Mouse (Mus musculus) frontal cortex, adult (tissue): ENCODE measurements around the gene Efcab9.

Experiments used
- ATAC-seq: cut with Nextera tagmentation; 2 replicates; pipeline ENCODE4 v1.9.2; 2017; ENCODE audit warnings: mild to moderate bottlenecking, moderate library complexity, mixed read lengths; ENCODE audit not compliant: low TSS enrichment

Gene Efcab9

DNA sequence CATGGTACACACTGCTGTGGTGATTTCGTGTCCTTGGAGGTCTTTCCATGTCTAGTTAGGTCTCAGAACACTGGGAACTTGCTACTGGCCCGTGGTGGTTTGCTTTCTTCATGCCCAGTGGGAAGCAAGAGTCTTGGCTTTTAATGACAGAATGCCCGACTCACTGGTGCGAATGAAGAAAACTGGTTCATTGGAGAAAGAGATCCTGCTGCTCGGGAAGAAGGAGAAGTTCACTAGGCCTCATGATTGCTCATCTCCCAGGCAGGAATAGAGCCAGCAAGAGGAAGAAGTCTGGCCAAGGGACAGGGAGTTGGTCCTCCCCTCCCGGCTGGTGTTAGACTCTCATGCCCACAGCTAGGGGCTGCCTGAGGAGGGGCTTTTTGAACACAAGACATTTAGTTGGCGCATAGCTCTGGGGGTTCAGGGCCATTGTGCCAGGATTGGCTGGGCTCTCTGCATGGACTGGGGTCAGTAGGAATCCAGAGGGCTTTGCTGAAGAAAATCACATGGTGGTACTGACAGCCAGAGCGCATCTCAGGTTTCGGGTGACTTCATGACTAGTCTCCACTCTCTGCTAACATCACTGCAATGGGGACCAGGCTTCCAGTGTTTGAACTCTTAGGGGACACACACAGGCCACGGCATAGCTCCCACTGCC lies 24.6 kb upstream of the Efcab9 start:
- ATAC-seq: no peak

DNA sequence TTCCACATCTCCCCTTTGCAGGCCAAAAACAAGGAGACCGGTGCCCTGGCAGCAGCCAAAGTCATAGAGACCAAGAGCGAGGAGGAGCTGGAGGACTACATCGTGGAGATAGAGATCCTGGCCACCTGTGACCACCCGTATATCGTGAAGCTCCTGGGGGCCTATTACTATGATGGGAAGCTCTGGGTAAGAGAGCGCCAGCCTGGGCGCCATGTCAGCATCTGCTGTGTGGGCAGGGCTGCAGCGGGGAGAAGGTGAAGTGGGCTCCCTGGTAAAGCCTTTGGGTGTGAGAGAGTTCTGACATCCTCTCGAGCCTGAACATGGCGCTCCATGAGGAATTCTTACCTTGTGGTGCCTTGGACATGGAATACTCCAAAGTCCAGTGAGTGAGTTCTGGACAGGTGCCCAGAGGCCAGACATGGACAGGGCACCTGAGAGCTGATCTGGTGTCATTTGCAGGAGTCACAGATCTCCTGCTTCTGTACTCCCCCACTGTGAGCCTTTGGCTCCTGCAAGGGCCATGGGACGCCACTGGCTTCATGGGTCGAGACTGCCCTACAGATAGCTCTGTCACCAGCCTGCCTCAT lies 23.3 kb upstream of the Efcab9 start:
- no peak for ATAC-seq

DNA sequence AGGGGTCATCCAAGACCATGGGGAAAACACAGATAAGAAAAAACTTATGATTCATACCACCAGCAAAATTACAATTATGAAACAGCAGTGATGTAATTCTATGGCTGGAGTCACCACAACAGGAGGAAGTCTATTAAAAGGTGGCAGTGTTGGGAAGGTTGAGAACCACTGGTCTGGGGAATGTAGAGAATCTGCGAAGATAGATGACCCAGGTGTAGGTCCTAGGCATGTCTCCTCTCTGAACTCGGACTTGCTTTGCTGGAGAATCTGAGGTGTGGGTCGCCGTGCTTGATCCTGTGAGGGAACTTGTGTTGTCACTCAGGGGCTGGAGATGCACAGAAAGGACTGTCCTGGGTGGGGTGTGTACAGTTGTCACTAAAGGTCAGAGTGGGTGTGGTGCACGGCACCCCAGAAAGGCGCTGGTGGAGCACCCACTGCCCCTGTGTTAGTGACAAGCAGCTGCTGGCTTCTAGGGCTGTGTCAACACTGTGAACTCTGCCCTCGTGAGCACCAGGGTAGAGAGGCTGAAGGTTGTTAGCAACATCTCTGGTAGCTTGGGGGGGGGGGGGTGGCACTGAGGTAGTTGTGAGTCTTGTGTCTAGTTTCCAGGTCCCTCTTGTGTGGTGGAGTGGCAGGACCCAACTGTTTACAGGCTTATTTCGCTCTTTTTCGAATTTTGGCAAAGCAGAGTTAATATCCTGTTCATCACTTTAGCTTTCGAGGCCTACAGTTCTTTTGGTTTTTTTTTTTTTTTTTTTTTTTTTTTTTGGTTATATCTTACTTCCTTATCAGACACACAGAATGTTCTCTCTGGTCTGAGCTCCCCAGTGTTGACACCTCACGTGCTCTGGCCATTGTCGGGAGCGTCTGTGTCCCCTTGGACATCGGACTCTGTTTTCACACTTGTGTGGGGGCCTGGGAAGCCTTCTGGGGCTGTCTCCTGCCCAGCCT lies 22.5 kb upstream of the Efcab9 start:
- ATAC-seq: no peak

DNA sequence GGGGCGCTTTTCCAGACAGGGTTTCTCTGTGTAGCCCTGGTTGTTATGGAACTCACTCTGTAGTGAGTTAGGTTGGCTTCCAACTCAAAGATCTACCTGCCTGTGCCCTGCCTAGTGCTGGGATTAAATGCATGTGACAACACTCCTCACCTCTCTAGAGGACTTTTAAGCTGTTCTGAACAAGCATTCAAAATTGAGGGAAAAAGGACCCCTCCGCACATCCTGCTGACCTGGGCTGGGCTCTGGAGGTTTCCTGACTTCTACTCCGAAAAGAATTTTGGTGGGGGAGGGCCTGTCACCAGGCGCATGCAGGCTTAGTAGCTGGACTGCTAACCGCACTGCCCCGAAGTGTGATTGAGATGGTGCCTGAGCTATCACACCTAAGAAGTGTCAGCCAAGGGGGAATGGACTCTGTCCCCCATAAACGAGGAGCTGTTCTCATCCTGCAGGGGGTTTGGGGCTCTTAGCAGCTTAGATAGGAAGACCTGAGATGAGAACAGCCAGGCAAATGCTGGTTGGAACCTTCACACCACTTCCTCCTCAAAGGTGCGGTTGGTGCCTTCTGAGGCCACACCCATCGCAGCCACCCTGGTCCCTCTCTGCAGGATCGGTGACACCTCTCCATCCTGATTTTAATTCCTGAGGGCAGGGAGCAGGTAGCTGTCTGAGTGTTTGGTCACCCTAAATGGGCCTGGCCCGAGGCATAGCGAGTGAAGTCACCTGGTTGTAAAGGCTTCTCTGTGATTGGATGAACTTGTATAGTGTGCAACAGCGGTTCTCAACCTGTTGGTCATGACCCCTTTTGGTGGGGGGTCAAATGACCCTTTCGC lies 21.6 kb upstream of the Efcab9 start:
- ATAC-seq: no peak

DNA sequence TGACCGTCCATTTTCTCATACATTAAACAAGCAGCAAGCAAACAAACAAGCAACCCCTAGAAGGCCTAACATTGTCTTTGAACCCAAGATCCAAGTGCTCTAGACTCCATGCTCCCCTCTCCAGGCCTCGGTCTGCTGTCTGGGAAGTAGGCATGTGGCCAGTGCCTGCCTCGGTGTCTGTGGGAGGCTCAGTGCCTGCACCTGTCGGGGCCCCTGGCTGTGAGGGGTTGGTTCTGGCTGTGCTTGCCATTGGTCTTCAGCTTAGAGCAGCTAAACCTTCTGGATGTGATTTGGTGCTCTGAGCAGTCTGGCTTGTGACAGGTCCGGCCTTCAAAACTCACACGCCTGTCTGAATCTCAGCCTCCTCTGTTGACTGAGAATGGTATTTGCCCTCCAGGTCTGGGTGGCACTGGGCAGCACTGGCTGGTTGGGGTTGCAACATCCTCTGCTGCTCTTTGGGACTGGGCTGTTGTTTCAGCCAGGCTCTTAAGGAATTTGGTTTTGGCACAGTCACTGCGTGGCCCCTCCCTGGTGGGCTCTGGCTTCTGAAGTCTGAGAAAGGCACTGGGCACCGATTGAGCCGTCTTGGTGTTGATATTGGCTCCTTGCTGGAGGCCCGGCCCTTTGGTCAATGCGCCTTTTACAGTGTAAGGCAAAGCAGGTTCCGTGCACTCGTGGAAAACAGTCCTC lies 20.7 kb upstream of the Efcab9 start:
- no peak for ATAC-seq

DNA sequence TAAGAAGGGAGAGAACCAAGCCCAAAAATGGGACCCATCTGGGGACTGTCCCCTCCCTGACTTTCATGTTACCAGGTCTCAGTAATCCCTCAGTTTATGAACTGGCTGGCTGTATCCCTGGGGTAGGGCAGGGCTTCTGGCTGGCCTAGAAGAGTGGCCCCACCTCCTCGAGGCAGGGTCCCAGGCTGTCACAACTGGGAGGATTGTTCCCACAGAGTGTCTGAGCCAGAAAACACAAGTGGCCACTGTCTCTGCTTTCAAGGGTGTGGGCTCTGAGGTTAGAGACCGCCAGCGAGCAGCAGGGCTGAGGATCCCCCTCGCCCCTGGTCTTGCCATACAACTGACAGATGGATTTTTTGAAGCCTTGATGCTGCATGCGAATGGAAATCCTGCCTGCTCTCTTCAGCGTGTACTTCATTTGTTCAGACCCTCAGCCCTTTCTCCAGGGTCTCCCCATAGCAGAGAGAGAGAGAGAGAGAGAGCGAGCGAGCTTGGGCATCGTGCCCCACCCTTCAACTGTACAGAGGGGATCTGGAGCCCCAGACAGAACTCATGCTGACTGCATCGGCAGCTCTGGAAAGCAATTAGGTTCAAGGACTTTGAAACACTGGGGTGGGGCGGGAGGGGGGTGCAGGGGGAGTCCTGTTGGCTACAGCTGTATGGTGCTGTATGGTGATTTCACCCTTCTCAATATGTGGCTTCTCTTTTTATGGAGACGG lies 19.9 kb upstream of the Efcab9 start:
- ATAC-seq: 0 out of 2 replicates have a peak, but pooled peaks have one; percentile 38

DNA sequence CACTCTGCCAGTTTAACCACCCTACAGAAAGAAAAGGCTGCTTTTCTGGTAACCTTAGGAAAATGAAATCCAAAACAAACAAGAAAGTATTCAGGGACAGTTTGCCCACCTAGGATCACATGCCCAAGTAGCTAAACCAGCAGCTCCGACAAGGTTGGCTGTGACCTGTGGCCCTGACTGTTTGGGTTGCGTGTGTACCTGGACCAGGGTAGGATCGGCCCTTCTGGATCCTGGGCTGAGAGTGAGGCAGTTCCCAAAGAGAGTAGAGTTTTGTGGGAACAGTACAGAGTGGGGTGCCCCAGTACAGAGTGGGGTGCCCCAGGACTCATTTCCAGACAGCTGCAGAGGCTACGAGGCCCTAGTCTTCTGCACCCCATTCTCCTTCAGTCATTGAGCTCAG lies 19.2 kb upstream of the Efcab9 start:
- no peak for ATAC-seq

DNA sequence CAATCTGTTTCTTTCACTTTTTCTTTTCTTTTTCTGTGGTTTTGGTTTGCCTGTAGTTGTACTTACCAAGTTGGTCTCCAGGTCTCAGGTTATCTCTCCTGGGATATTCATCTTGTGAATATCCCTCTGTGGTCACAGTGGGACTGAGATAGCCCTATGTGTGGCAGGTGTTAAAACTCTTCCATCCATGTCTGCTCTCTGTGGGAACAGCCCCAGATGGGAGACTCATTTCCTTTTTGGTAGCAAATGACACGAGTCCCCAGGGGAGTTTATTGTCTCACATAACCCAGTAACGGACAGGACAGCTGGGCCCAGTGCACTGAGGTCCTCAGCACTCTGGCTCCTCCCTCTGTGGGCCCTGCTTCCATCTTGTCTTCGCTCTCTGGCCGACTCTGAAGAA lies 18.2 kb upstream of the Efcab9 start:
- no peak for ATAC-seq

DNA sequence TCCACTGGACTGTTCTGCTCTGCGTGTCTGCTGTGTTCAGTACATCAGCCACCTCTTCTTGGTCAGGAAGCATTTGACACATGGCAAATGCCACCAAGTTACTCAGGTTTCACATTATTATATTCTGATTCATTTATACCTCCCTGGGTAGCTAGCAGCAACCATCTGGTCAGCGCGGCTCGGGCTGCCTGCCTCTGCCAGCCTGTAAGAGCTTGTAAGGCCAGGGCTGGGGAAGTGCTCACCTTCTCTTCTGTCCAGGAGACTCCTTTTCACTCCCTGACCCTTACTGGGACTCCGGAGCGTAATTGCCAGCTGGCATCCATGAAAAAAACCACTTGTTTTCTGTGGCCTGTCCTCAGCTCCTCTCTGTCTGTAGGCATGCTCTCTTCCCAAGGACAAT lies 17.4 kb upstream of the Efcab9 start:
- no peak for ATAC-seq

DNA sequence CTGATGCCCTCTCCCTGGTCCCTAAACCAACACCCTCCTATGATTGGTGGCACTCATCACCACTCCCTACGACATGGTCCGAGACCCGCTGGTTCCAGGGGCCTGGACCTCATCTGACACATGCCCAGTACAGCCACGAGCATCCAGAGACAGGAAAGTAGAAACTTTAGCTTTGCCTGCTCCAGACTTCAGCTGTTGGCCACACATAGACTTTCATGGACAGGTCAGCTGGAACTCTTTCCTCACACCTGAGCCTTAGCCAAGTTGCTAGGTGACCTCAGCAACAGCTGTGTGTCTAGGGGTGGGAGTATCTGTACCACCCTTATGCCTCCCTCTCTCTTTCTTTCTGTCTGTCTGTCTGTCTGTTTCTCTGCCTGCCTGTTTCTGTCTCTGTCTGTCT lies 16.4 kb upstream of the Efcab9 start:
- ATAC-seq: no peak

DNA sequence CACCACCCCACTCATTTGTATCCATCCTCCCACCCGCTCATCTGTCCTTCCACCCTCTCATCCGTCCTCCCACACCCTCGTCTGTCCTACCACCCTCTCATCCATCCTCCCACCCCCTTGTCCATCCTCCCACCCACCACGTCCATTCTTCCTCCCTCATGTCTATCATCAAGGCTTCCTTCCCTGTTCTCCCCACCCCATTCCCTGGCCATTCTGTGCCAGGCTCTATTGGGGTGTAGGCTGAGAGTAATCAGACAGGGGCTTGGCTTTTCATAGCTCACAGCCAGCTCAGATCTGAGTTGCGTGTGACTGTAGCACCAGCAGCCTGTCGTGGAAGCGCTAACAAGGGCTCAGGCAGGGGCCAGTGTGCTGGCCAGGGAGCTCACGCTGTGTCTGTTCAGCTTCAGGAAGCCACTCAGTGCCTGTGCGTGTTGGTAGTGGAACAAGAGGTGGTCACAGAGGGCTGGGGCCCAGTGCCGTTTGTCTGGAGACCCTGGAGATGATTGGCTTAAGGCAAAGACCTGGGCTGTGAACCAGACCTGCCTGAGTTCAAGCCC lies 15.6 kb upstream of the Efcab9 start:
- no peak for ATAC-seq

DNA sequence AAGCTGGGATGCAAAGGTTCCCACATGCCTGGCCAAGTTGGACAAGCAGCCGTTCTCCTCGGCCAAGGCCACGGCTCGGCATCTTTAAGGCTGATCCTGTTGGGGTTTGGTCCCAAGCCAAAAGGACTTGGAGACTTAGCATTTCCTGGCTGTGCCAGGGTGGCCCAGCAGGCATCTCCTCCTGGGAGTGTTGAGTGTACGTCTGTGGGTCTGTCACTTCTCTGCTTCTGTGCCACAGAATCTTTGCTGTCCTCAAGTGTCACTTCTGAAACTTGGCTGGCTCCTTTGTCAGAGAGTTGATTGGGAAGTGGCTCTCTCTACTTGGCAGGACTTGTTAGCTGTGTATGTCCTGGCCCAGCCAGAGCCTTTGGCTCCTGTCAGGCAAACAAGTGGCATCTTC lies 14.6 kb upstream of the Efcab9 start:
- no peak for ATAC-seq

DNA sequence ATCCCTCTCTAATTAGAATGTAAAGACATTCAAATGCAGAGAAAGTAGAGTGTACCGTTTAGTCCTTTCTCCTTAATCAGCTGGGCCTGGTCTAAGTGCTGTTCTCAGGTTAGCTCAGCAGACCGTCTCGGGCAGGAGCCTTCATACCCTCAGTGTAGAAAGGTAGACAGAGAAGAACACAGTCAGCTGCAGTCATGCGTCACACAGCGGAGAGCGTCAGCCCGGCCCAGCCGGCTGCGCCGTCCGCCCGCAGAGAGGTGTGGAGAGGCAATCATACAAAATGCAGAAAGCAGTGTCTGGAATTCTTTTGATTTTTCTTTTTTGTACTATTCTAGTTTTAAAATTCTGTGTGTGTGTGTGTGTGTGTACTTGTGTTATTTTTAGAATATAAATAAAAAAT lies 13.7 kb upstream of the Efcab9 start:
- peak; percentile 84 for ATAC-seq

DNA sequence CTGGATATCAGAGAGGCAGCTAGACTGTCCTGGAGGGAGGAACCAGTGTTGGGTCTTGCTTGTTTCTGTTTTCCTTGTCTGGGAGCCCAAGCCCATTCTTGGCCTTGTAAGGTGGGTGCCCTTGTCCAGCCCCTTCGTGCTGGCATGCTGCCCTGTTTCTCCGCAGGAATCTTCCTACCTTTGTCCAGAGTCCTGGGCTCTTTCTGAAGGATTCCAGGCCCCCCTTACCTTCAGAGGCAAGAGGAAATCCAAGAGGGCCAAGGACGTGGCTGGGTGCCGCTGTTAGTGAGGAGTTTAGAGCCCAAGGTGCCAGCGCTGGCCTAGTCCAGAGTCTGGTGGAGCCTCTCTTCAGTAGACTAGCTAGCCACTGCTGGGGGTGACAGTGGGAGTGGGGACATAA lies 12.6 kb upstream of the Efcab9 start:
- no peak for ATAC-seq

DNA sequence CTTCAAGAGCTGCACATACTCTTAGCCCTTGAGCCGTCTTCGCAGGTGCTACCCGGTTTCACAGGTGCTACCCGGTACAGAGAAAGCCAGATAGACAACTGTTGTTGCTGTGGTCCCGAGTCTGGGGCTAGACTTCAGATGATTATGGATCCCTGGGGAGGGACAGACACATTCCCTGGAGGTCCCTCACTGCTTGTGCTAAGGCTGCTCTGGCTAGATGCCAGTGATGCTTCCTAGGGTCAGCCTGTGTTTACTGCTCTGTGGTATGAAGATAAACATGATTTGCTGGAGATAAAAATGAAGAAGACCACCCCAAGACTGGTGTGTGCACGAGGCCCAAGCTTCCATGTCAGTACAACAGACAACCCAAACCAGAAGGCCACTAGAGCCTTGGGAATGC lies 12.2 kb upstream of the Efcab9 start:
- no peak for ATAC-seq

DNA sequence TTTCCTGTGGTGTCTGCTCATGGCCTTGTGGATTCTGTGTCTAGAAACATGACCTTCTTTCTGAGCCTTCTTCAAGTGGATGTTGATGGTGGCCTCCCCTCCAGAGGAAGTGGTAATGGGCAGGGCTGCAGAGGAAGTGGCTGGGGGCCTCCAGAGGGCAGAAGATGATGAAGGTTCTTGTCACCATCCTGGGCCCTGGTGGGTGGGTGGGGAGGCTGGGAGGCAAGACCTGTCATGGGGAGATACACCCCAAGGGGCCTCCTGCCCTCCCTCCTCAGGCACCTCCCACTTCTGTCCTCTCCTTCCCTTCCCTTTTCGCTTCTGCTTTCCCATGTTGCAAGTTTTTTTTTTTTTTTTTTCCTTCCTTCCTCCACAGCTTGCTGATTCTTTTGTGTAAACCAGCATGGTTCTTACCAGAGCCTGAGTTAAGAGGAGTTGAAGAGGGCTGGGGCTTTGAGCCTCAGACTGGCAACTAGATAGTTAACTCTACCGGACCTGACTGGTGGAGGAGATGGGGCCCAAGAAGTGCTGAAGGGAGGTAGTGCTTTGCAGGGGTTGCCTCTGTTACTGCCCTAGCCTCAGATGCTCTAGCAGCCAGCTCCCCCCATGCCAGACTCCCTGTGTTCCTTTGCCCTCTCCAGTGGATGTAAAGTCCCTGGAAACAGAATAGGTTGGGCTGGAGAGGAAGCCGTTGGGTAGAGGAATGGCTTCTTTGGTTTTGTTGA lies 11.0 kb upstream of the Efcab9 start:
- no peak for ATAC-seq

DNA sequence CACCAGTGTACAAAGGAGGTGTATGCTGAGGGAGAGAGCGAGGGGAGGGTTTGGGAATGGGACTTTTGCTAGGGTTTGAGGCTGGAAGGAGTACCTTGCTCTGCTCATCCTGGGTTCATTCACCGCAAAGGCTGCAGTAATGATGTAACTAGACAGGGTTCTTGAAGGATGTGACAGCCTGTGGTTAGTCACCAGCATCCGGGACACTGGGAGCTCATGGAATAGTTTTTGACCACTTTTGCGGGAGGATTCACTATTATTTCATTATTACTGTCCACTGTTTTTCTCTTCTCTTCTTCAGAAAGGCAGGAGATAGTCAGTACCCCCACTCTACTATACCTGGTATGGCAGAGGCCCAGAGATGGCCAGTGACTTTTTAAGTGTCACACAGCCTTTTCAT lies 10.3 kb upstream of the Efcab9 start:
- ATAC-seq: no peak

DNA sequence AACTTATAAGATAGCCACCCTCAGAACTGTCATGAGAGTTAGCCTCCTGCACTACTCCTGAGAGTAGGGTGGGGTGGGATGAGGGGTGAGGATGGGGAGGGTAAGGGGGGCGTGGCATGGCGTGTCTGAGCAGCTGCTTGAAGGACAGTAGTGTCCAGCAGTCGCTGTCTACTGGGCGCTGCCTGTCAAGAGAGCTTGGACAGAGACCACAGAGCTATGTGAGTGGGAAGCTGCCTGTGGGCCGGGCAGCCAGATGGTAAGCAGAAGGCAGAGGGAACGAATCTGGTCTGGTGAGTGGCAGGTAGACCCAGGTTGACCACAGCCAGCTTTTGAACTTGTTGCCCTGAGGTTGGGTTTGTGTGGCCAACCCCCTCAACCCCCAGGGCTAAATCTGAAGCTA lies 8.6 kb upstream of the Efcab9 start:
- no peak for ATAC-seq

DNA sequence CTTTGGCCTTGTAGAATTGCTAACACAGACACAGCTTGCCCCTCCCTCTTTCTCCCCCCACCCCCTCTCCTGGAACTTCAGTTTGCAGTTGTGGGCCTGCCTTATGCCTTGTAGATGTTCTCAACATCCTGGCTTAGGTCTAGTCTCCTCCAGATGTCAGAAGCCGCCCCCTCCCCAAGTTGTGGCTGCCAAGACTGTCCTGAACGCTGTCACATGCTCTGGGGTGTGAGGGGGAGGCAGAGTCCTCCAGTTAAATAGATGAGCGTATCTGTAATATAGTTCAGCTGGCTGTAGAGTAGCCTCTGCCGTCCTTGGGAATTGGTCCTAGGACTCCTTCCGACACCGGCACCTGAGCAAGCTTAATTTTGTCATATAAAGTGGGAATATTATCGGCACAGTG lies 7.8 kb upstream of the Efcab9 start:
- no peak for ATAC-seq

DNA sequence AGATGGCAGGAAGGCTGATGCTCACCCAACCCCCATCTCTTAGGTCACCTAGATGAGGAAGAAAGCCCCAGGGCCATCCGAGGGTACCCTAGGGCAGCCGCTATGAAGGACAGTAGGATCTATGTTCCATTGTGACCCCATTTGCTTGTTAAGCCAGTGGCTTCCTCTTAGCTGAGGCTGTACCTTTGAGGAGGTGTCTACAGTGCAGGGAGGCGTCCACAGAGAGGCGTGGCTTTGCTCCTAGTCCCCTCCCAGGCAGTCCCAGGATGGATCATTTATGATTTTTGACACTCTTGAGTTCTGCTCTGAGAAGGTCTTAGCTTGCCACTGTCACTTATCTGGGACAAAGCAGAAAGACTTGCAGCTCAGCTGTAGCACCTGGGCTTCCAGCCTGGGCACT lies 7.0 kb upstream of the Efcab9 start:
- ATAC-seq: no peak
